Mouse (Mus musculus): ENCODE results near the gene Rbm18. TPM values are rescaled to one million over a fixed set of nuclear protein-coding genes. Genes with fewer than 3 reads are reported as not detected.

The Rbm18 gene
- polyA plus RNA-seq, 1 experiment from 2014 or later: 68.7 TPM

- Histone ChIP-seq H3K4me1 (peaks cover 18% of the 10 kb centered on the region), H3K27ac (no peak overlapping the region), H3K4me2 (no peak overlapping the region), H3K9me3 (no peaks in the 10 kb centered on the region), H3K36me3 (no peaks in the 10 kb centered on the region), H3K9ac (no peak overlapping the region), H3K27me3 (peaks cover 90% of the 10 kb centered on the region), H3K4me3 (no peak overlapping the region)
- 67% methylated on average over 3 of the region's 3 CpGs for WGBS
- ATAC-seq (ENCODE audit: insufficient number of reproducible peaks, low FRiP score, low TSS enrichment, low read depth): no peak
Measured at GRCm38 (mm10) chr2:36089190-36089589, 47.4 kb downstream of the Rbm18 start.

- Histone ChIP-seq H3K36me3 (no peaks in the 10 kb centered on the region), H3K27me3 (peaks cover 48% of the 10 kb centered on the region), H3K4me1 (no peaks in the 10 kb centered on the region), H3K27ac (no peak overlapping the region), H3K9ac (no peak overlapping the region), H3K9me3 (no peaks in the 10 kb centered on the region), H3K4me3 (no peak overlapping the region), H3K4me2 (no peak overlapping the region)
- 79% methylated on average over 1 of the region's 1 CpGs for WGBS
- ATAC-seq (ENCODE audit: insufficient number of reproducible peaks, low FRiP score, low TSS enrichment, low read depth): no peak
Measured at GRCm38 (mm10) chr2:36085041-36085440, 51.5 kb downstream of the Rbm18 start.

GRCm38 (mm10) chr2:36082802-36083580 lies 53.6 kb downstream of the Rbm18 start:
- Histone ChIP-seq H3K9me3 (no peaks in the 10 kb centered on the region), H3K9ac (no peak overlapping the region), H3K4me3 (no peak overlapping the region), H3K36me3 (no peaks in the 10 kb centered on the region), H3K4me1 (peaks cover 7% of the 10 kb centered on the region; the same call in 1 of the 2 replicates), H3K27me3 (peaks cover 29% of the 10 kb centered on the region), H3K27ac (no peak overlapping the region), H3K4me2 (no peak overlapping the region)
- WGBS: 79% methylated on average over 9 of the region's 9 CpGs
- no peak for ATAC-seq (ENCODE audit: insufficient number of reproducible peaks, low FRiP score, low TSS enrichment, low read depth)

- H3K9ac ChIP-seq: no peak overlapping the region
- ATAC-seq (ENCODE audit: insufficient number of reproducible peaks, low FRiP score, low TSS enrichment, low read depth): no peak
- peaks cover 16% of the 10 kb centered on the region; the same call in 1 of the 2 replicates for H3K4me1 ChIP-seq
- no peaks in the 10 kb centered on the region for H3K36me3 ChIP-seq
- H3K27ac ChIP-seq: no peak overlapping the region
- H3K27me3 ChIP-seq: peaks cover 15% of the 10 kb centered on the region
- 24% methylated on average over 9 of the region's 9 CpGs for WGBS
- no peak overlapping the region for H3K4me2 ChIP-seq
- H3K4me3 ChIP-seq: no peak overlapping the region
- H3K9me3 ChIP-seq: no peaks in the 10 kb centered on the region
Measured at GRCm38 (mm10) chr2:36081446-36081845, 55.1 kb downstream of the Rbm18 start.

GRCm38 (mm10) chr2:36077160-36077761 lies 59.3 kb downstream of the Rbm18 start:
- 0 out of 2 replicates have a peak, but pooled peaks have one; percentile 22 for ATAC-seq (ENCODE audit: insufficient number of reproducible peaks, low FRiP score, low TSS enrichment, low read depth)
- no peak overlapping the region for H3K4me3 ChIP-seq
- peaks cover 16% of the 10 kb centered on the region; the same call in 1 of the 2 replicates for H3K4me1 ChIP-seq
- no peak overlapping the region for H3K4me2 ChIP-seq
- H3K27me3 ChIP-seq: no peaks in the 10 kb centered on the region
- no peaks in the 10 kb centered on the region for H3K36me3 ChIP-seq
- H3K9ac ChIP-seq: no peak overlapping the region
- H3K9me3 ChIP-seq: no peaks in the 10 kb centered on the region
- WGBS: 12% methylated on average over 11 of the region's 11 CpGs
- H3K27ac ChIP-seq: no peak overlapping the region

GRCm38 (mm10) chr2:36075210-36075609 lies 61.4 kb downstream of the Rbm18 start:
- H3K4me1 ChIP-seq: peaks cover 16% of the 10 kb centered on the region; the same call in 1 of the 2 replicates
- no peaks in the 10 kb centered on the region for H3K27me3 ChIP-seq
- no peak overlapping the region for H3K9ac ChIP-seq
- H3K9me3 ChIP-seq: no peaks in the 10 kb centered on the region
- no peak for ATAC-seq (ENCODE audit: insufficient number of reproducible peaks, low FRiP score, low TSS enrichment, low read depth)
- WGBS: 86% methylated on average over 5 of the region's 5 CpGs
- H3K4me3 ChIP-seq: no peak overlapping the region
- H3K36me3 ChIP-seq: no peaks in the 10 kb centered on the region
- no peak overlapping the region for H3K4me2 ChIP-seq
- H3K27ac ChIP-seq: no peak overlapping the region

- WGBS: 51% methylated on average over 3 of the region's 3 CpGs
- no peaks in the 10 kb centered on the region for H3K36me3 ChIP-seq
- H3K27ac ChIP-seq: no peak overlapping the region
- no peaks in the 10 kb centered on the region for H3K9me3 ChIP-seq
- no peak overlapping the region for H3K4me2 ChIP-seq
- H3K4me1 ChIP-seq: peaks cover 15% of the 10 kb centered on the region; the same call in 1 of the 2 replicates
- H3K27me3 ChIP-seq: no peaks in the 10 kb centered on the region
- ATAC-seq (ENCODE audit: insufficient number of reproducible peaks, low FRiP score, low TSS enrichment, low read depth): no peak
- no peak overlapping the region for H3K4me3 ChIP-seq
- H3K9ac ChIP-seq: no peak overlapping the region
Measured at GRCm38 (mm10) chr2:36073781-36074180, 62.8 kb downstream of the Rbm18 start.

- ATAC-seq (ENCODE audit: insufficient number of reproducible peaks, low FRiP score, low TSS enrichment, low read depth): no peak
- Histone ChIP-seq H3K36me3 (no peaks in the 10 kb centered on the region), H3K4me3 (no peak overlapping the region), H3K9ac (no peak overlapping the region), H3K4me1 (no peaks in the 10 kb centered on the region), H3K9me3 (no peaks in the 10 kb centered on the region), H3K4me2 (no peak overlapping the region), H3K27ac (no peak overlapping the region), H3K27me3 (no peaks in the 10 kb centered on the region)
- WGBS: 80% methylated on average over 8 of the region's 8 CpGs
Measured at GRCm38 (mm10) chr2:36071660-36072305, 64.8 kb downstream of the Rbm18 start.

GRCm38 (mm10) chr2:36067132-36067531 lies 69.4 kb downstream of the Rbm18 start:
- no peak overlapping the region for H3K27ac ChIP-seq
- no peak overlapping the region for H3K4me2 ChIP-seq
- WGBS: 46% methylated on average over 9 of the region's 9 CpGs
- H3K36me3 ChIP-seq: no peaks in the 10 kb centered on the region
- no peaks in the 10 kb centered on the region for H3K9me3 ChIP-seq
- ATAC-seq (ENCODE audit: insufficient number of reproducible peaks, low FRiP score, low TSS enrichment, low read depth): no peak
- no peak overlapping the region for H3K4me3 ChIP-seq
- no peaks in the 10 kb centered on the region for H3K4me1 ChIP-seq
- no peaks in the 10 kb centered on the region for H3K27me3 ChIP-seq
- no peak overlapping the region for H3K9ac ChIP-seq

Other genes starting within 250 kb of the Rbm18 start
- gene Ttll11, start 156.9 kb downstream of the Rbm18 start, polyA plus RNA-seq (2015; fragmentation: Nextera tagmentation; extraction: Ambion mirVana): 0.77 and 1.0 TPM in 2 replicates
- 210 and 231 TPM in 2 replicates for gene Ndufa8, start 87.4 kb downstream of the Rbm18 start, polyA plus RNA-seq (2015; fragmentation: Nextera tagmentation; extraction: Ambion mirVana)
- 0.52 TPM in 1 of 2 replicates, not detected in the other for gene Morn5, start 87.3 kb downstream of the Rbm18 start, polyA plus RNA-seq (2015; fragmentation: Nextera tagmentation; extraction: Ambion mirVana)
- gene Lhx6, start 31.4 kb downstream of the Rbm18 start, polyA plus RNA-seq (2015; fragmentation: Nextera tagmentation; extraction: Ambion mirVana): 0.65 and 0.92 TPM in 2 replicates
- gene Mrrf, start 384 bp downstream of the Rbm18 start, polyA plus RNA-seq (2015; fragmentation: Nextera tagmentation; extraction: Ambion mirVana): 27.3 and 30.1 TPM in 2 replicates
- gene Ptgs1, start 93.7 kb upstream of the Rbm18 start, polyA plus RNA-seq (2015; fragmentation: Nextera tagmentation; extraction: Ambion mirVana): 21.8 and 23.0 TPM in 2 replicates
- 0.03 TPM in 1 of 2 replicates, not detected in the other for gene Olfr338, start 236.7 kb upstream of the Rbm18 start, polyA plus RNA-seq (2015; fragmentation: Nextera tagmentation; extraction: Ambion mirVana)